Mouse (Mus musculus): ENCODE results near the gene Thbs3. TPM values are rescaled to one million over a fixed set of nuclear protein-coding genes. Genes with fewer than 3 reads are reported as not detected.
"Not testable (repeated sequence)": the region's sequence is repeated elsewhere in the genome, so short reads cannot be mapped to it uniquely, and the experiment has no call there.

Thbs3 gene
- polyA plus RNA-seq, 1 experiment from 2014 or later: 1.5 TPM

GRCm38 (mm10) chr3:89215853-89216252, 873 bp downstream of the Thbs3 start:
- Histone ChIP-seq H3K27ac (replicated peaks) (no peak overlapping the region), H3K9ac (no peak overlapping the region), H3K27me3 (peaks cover 40% of the 10 kb centered on the region), H3K4me2 (peak overlapping the region; percentile 98), H3K9me3 (replicated peaks) (no peaks in the 10 kb centered on the region), H3K4me3 (replicated peaks) (peak overlapping the region; percentile 88; the same call in 1 of the 2 replicates), H3K4me1 (replicated peaks) (peaks cover 37% of the 10 kb centered on the region), H3K36me3 (replicated peaks) (peaks cover 6% of the 10 kb centered on the region; the same call in 1 of the 2 replicates)
- ATAC-seq (ENCODE audit: insufficient read depth): peak; percentile 9; the same call in 1 of the 2 replicates
- 1% methylated on average over 6 of the region's 6 CpGs for WGBS (ENCODE audit: insufficient replicate concordance)

GRCm38 (mm10) chr3:89216407-89216806, 1.4 kb downstream of the Thbs3 start:
- H3K9me3 ChIP-seq (replicated peaks); H3K36me3 ChIP-seq (replicated peaks); H3K4me3 ChIP-seq (replicated peaks); H3K27ac ChIP-seq (replicated peaks); H3K9ac ChIP-seq; H3K4me2 ChIP-seq; ATAC-seq (ENCODE audit: insufficient read depth): not testable (repeated sequence)
- H3K4me1 ChIP-seq (replicated peaks): peaks cover 37% of the 10 kb centered on the region
- peaks cover 46% of the 10 kb centered on the region for H3K27me3 ChIP-seq
- whole genome bisulfite sequencing (ENCODE audit: insufficient replicate concordance): 61% methylated on average over 7 of the region's 7 CpGs

- 55% methylated on average over 1 of the region's 1 CpGs for WGBS (ENCODE audit: insufficient replicate concordance)
- Histone ChIP-seq H3K4me3 (replicated peaks) (no peak overlapping the region), H3K9me3 (replicated peaks) (no peaks in the 10 kb centered on the region), H3K4me2 (no peak overlapping the region), H3K36me3 (replicated peaks) (no peaks in the 10 kb centered on the region), H3K9ac (no peak overlapping the region), H3K27me3 (peaks cover 62% of the 10 kb centered on the region), H3K27ac (replicated peaks) (no peak overlapping the region), H3K4me1 (replicated peaks) (peaks cover 24% of the 10 kb centered on the region)
- no peak for ATAC-seq (ENCODE audit: insufficient read depth)
Observed at GRCm38 (mm10) chr3:89218271-89218670, 3.3 kb downstream of the Thbs3 start.

GRCm38 (mm10) chr3:89219546-89219945, 4.6 kb downstream of the Thbs3 start:
- H3K36me3 ChIP-seq (replicated peaks): no peaks in the 10 kb centered on the region
- WGBS (ENCODE audit: insufficient replicate concordance): 27% methylated on average over 8 of the region's 8 CpGs
- H3K27me3 ChIP-seq: peaks cover 75% of the 10 kb centered on the region

GRCm38 (mm10) chr3:89221167-89221566, 6.2 kb downstream of the Thbs3 start:
- 62% methylated on average over 5 of the region's 5 CpGs for WGBS (ENCODE audit: insufficient replicate concordance)
- H3K4me2 ChIP-seq: no peak overlapping the region
- H3K4me3 ChIP-seq (replicated peaks): no peak overlapping the region
- no peak for ATAC-seq (ENCODE audit: insufficient read depth)
- no peaks in the 10 kb centered on the region for H3K36me3 ChIP-seq (replicated peaks)
- H3K27me3 ChIP-seq: peaks cover 75% of the 10 kb centered on the region
- no peak overlapping the region for H3K27ac ChIP-seq (replicated peaks)
- H3K9ac ChIP-seq: no peak overlapping the region
- H3K9me3 ChIP-seq (replicated peaks): no peaks in the 10 kb centered on the region
- no peaks in the 10 kb centered on the region for H3K4me1 ChIP-seq (replicated peaks)

More at GRCm38 (mm10) chr3:89219546-89219945, 4.6 kb downstream of the Thbs3 start:
- Histone ChIP-seq H3K27ac (replicated peaks) (no peak overlapping the region), H3K4me2 (no peak overlapping the region), H3K9me3 (replicated peaks) (no peaks in the 10 kb centered on the region), H3K9ac (no peak overlapping the region), H3K4me1 (replicated peaks) (peaks cover 16% of the 10 kb centered on the region), H3K4me3 (replicated peaks) (no peak overlapping the region)
- no peak for ATAC-seq (ENCODE audit: insufficient read depth)

- Histone ChIP-seq H3K4me1 (replicated peaks) (peaks cover 25% of the 10 kb centered on the region), H3K36me3 (replicated peaks) (no peaks in the 10 kb centered on the region), H3K9me3 (replicated peaks) (no peaks in the 10 kb centered on the region), H3K4me3 (replicated peaks) (no peak overlapping the region), H3K27me3 (peaks cover 93% of the 10 kb centered on the region), H3K4me2 (no peak overlapping the region), H3K27ac (replicated peaks) (no peak overlapping the region), H3K9ac (no peak overlapping the region)
- WGBS (ENCODE audit: insufficient replicate concordance): 62% methylated on average over 11 of the region's 11 CpGs
- no peak for ATAC-seq (ENCODE audit: insufficient read depth)
Observed at GRCm38 (mm10) chr3:89224796-89225195, 9.8 kb downstream of the Thbs3 start.

- Histone ChIP-seq H3K4me1 (replicated peaks) (peaks cover 25% of the 10 kb centered on the region), H3K9ac (no peak overlapping the region), H3K9me3 (replicated peaks) (no peaks in the 10 kb centered on the region), H3K36me3 (replicated peaks) (no peaks in the 10 kb centered on the region), H3K27me3 (peaks cover 94% of the 10 kb centered on the region), H3K27ac (replicated peaks) (no peak overlapping the region), H3K4me2 (no peak overlapping the region), H3K4me3 (replicated peaks) (no peak overlapping the region)
- 56% methylated on average over 12 of the region's 12 CpGs for WGBS (ENCODE audit: insufficient replicate concordance)
- ATAC-seq (ENCODE audit: insufficient read depth): no peak
Observed at GRCm38 (mm10) chr3:89225321-89225815, 10.4 kb downstream of the Thbs3 start.

- no peak overlapping the region for H3K9ac ChIP-seq
- H3K4me3 ChIP-seq (replicated peaks): no peak overlapping the region
- no peaks in the 10 kb centered on the region for H3K36me3 ChIP-seq (replicated peaks)
- 38% methylated on average over 4 of the region's 4 CpGs for WGBS (ENCODE audit: insufficient replicate concordance)
- ATAC-seq (ENCODE audit: insufficient read depth): no peak
- H3K9me3 ChIP-seq (replicated peaks): no peaks in the 10 kb centered on the region
- H3K27me3 ChIP-seq: peaks cover 98% of the 10 kb centered on the region
- H3K4me2 ChIP-seq: no peak overlapping the region
- H3K4me1 ChIP-seq (replicated peaks): peaks cover 25% of the 10 kb centered on the region
- no peak overlapping the region for H3K27ac ChIP-seq (replicated peaks)
Observed at GRCm38 (mm10) chr3:89225918-89226317, 10.9 kb downstream of the Thbs3 start.

- 49% methylated on average over 11 of the region's 11 CpGs for WGBS (ENCODE audit: insufficient replicate concordance)
- Histone ChIP-seq H3K9me3 (replicated peaks) (no peaks in the 10 kb centered on the region), H3K27me3 (peaks cover 98% of the 10 kb centered on the region), H3K27ac (replicated peaks) (no peak overlapping the region), H3K36me3 (replicated peaks) (no peaks in the 10 kb centered on the region), H3K4me2 (no peak overlapping the region), H3K4me3 (replicated peaks) (no peak overlapping the region), H3K9ac (no peak overlapping the region), H3K4me1 (replicated peaks) (peaks cover 25% of the 10 kb centered on the region)
- no peak for ATAC-seq (ENCODE audit: insufficient read depth)
Observed at GRCm38 (mm10) chr3:89226361-89226760, 11.4 kb downstream of the Thbs3 start.

GRCm38 (mm10) chr3:89226900-89227299, 11.9 kb downstream of the Thbs3 start, which contains the start of gene Mtx1:
TSS of gene Mtx1 (minus strand) at chr3:89227088.
- WGBS (ENCODE audit: insufficient replicate concordance): 10% methylated on average over 21 of the region's 21 CpGs
- no peak within 1 kb of the TSS for H3K27ac ChIP-seq (replicated peaks)

GRCm38 (mm10) chr3:89227307-89228179, 12.6 kb downstream of the Thbs3 start:
- no peaks in the 10 kb centered on the region for H3K36me3 ChIP-seq (replicated peaks)
- 4% methylated on average over 41 of the region's 41 CpGs for WGBS (ENCODE audit: insufficient replicate concordance)
- ATAC-seq (ENCODE audit: insufficient read depth): no peak
- H3K4me2 ChIP-seq: peak overlapping the region; percentile 73
- peak overlapping the region; percentile 25 for H3K4me3 ChIP-seq (replicated peaks)
- H3K9me3 ChIP-seq (replicated peaks): no peaks in the 10 kb centered on the region
- peaks cover 25% of the 10 kb centered on the region for H3K4me1 ChIP-seq (replicated peaks)
- H3K9ac ChIP-seq: no peak overlapping the region
- peaks cover 91% of the 10 kb centered on the region for H3K27me3 ChIP-seq
- no peak overlapping the region for H3K27ac ChIP-seq (replicated peaks)

More at GRCm38 (mm10) chr3:89226900-89227299, 11.9 kb downstream of the Thbs3 start, which contains the start of gene Mtx1:
- Histone ChIP-seq H3K4me3 (replicated peaks) (peak within 1 kb of the TSS; percentile 25), H3K27me3 (peaks cover 96% of the 10 kb centered on the region), H3K9me3 (replicated peaks) (no peaks in the 10 kb centered on the region), H3K4me1 (replicated peaks) (peaks cover 25% of the 10 kb centered on the region), H3K9ac (no peak within 1 kb of the TSS), H3K4me2 (peak within 1 kb of the TSS; percentile 73), H3K36me3 (replicated peaks) (no peaks in the 10 kb centered on the region)
- ATAC-seq (ENCODE audit: insufficient read depth): no peak; the same call in 1 of the 2 replicates

All from liver, embryonic 15.5 days (tissue).